Mouse (Mus musculus) brain, embryonic 14.5 days (tissue): ENCODE measurements around the gene Tenm2.

Experiments used
- CTCF ChIP-seq: fragments of 200-500 bp; IDR thresholded peaks from 2 replicates; pipeline ENCODE4 v1.5.1; 2012; ENCODE audit warnings: inconsistent platforms, mild to moderate bottlenecking, moderate library complexity, borderline replicate concordance; ENCODE audit not compliant: insufficient read depth, insufficient read length; ENCODE audit errors: extremely low read depth
- POLR2A ChIP-seq: fragments of 200-500 bp; IDR thresholded peaks from 2 replicates; pipeline ENCODE4 v1.6.1; 2012; ENCODE audit warnings: mild to moderate bottlenecking, inconsistent platforms, borderline replicate concordance; ENCODE audit not compliant: poor library complexity, insufficient read depth, insufficient read length, severe bottlenecking; ENCODE audit errors: extremely low read depth

GRCm38 (mm10) chr11:36535591-36535990, 700.2 kb downstream of the Tenm2 start:
- TF ChIP-seq POLR2A (no peak), CTCF (no peak)
